Mouse (Mus musculus): ENCODE data around the gene Cbx8.
A peak's percentile ranks its signal among the peaks of the same experiment; 100 is the strongest.

Gene Cbx8

GRCm38 (mm10) chr11:119040600-119041324, at the start of gene Cbx8:
Gene Cbx8, minus strand, starts transcription at chr11:119040969.
- peak; percentile 96 to 97 for DNase-seq (ENCODE audit: low read depth in 1 of 2, low spot score in 2 of 2)

- DNase-seq (ENCODE audit: low read depth in 1 of 2, low spot score in 2 of 2): no peak
Observed at GRCm38 (mm10) chr11:119090076-119090960, 49.5 kb upstream of the Cbx8 start.

- peak in 1 of 2 experiments; percentile 36 for DNase-seq (ENCODE audit: low read depth in 1 of 2, low spot score in 2 of 2)
Observed at GRCm38 (mm10) chr11:119089235-119090075, 48.7 kb upstream of the Cbx8 start.

- DNase-seq (ENCODE audit: low read depth in 1 of 2, low spot score in 2 of 2): no peak
Observed at GRCm38 (mm10) chr11:119088391-119089234, 47.8 kb upstream of the Cbx8 start.

- DNase-seq (ENCODE audit: low read depth in 1 of 2, low spot score in 2 of 2): peak in 1 of 2 experiments; percentile 40
Observed at GRCm38 (mm10) chr11:119087301-119088082, 46.7 kb upstream of the Cbx8 start.

- peak in 1 of 2 experiments; percentile 77 for DNase-seq (ENCODE audit: low read depth in 1 of 2, low spot score in 2 of 2)
Observed at GRCm38 (mm10) chr11:119086144-119086971, 45.6 kb upstream of the Cbx8 start, which contains the start of gene Cbx4. Gene Cbx4, minus strand, starts transcription at chr11:119086221.

GRCm38 (mm10) chr11:119085279-119086062, 44.7 kb upstream of the Cbx8 start:
- peak in 1 of 2 experiments; percentile 44 for DNase-seq (ENCODE audit: low read depth in 1 of 2, low spot score in 2 of 2)

- no peak for DNase-seq (ENCODE audit: low read depth in 1 of 2, low spot score in 2 of 2)
Observed at GRCm38 (mm10) chr11:119084446-119085278, 43.9 kb upstream of the Cbx8 start.

- DNase-seq (ENCODE audit: low read depth in 1 of 2, low spot score in 2 of 2): no peak
Observed at GRCm38 (mm10) chr11:119083724-119084445, 43.1 kb upstream of the Cbx8 start.

- no peak for DNase-seq (ENCODE audit: low read depth in 1 of 2, low spot score in 2 of 2)
Observed at GRCm38 (mm10) chr11:119082638-119083599, 42.1 kb upstream of the Cbx8 start.

GRCm38 (mm10) chr11:119081839-119082637, 41.3 kb upstream of the Cbx8 start:
- DNase-seq (ENCODE audit: low read depth in 1 of 2, low spot score in 2 of 2): no peak

GRCm38 (mm10) chr11:119081148-119081838, 40.5 kb upstream of the Cbx8 start:
- no peak for DNase-seq (ENCODE audit: low read depth in 1 of 2, low spot score in 2 of 2)

GRCm38 (mm10) chr11:119080461-119081147, 39.8 kb upstream of the Cbx8 start:
- DNase-seq (ENCODE audit: low read depth in 1 of 2, low spot score in 2 of 2): no peak

Data from monocyte, adult 2 months (primary cell).